Mouse (Mus musculus) lung, postnatal 0 days (tissue): Measurements from ENCODE around the gene Olfr577.

Source experiments
- CTCF ChIP-seq: IDR thresholded peaks from 2 replicates; pipeline ENCODE4 v1.5.1; 2016; ENCODE audit warnings: antibody characterized with exemption, mild to moderate bottlenecking
- EP300 ChIP-seq: IDR thresholded peaks from 2 replicates; pipeline ENCODE4 v1.6.1; 2016; ENCODE audit warnings: antibody characterized with exemption, mild to moderate bottlenecking, control low read depth

- TF ChIP-seq CTCF (no peak), EP300 (no peak)
Measured at GRCm38 (mm10) chr7:102975843-102976242, at the start of gene Olfr577.
